Mouse (Mus musculus) kidney, embryonic 16.5 days (tissue): ENCODE measurements at regions not wholly inside any gene's neighbourhood (a gene's known extent, or its start where the extent isn't known, plus 50 kb on each side); places are given as distances from the start of the nearest gene placed in this dataset.

Source experiments
- ATAC-seq: fragments of 200-750 bp; cut with Nextera tagmentation; 2 replicates; pipeline ENCODE4 v1.8.0; 2017; ENCODE audit warnings: moderate TSS enrichment; ENCODE audit not compliant: low FRiP score, low TSS enrichment
- H3K27ac ChIP-seq: fragments of 300-500 bp; sonication (generic); 2 replicates; pipeline ENCODE4 v1.5.1; 2014; ENCODE audit warnings: low read length
- H3K27me3 ChIP-seq: fragments of 300-500 bp; sonication (generic); 2 replicates; pipeline ENCODE4 v1.6.1; 2014; ENCODE audit warnings: low read length, control low read depth, mixed read lengths; ENCODE audit not compliant: insufficient read depth
- H3K36me3 ChIP-seq: fragments of 300-500 bp; sonication (generic); 2 replicates; pipeline ENCODE4 v1.6.1; 2014; ENCODE audit warnings: low read length, control low read depth, mixed read lengths; ENCODE audit not compliant: insufficient read depth
- H3K4me1 ChIP-seq: fragments of 300-500 bp; sonication (generic); 2 replicates; pipeline ENCODE4 v1.6.1; 2014; ENCODE audit warnings: low read length, control low read depth, mixed read lengths; ENCODE audit not compliant: insufficient read depth
- H3K4me2 ChIP-seq: fragments of 300-500 bp; sonication (generic); replicated peaks from 2 replicates; pipeline ENCODE4 v1.6.1; 2014; ENCODE audit warnings: low read depth, low read length
- H3K4me3 ChIP-seq: fragments of 300-500 bp; sonication (generic); 2 replicates; pipeline ENCODE4 v1.5.1; 2014; ENCODE audit warnings: mild to moderate bottlenecking, low read length
- H3K9ac ChIP-seq: fragments of 300-500 bp; sonication (generic); replicated peaks from 2 replicates; pipeline ENCODE4 v1.6.1; 2014; ENCODE audit warnings: low read length
- H3K9me3 ChIP-seq: fragments of 300-500 bp; sonication (generic); 2 replicates; pipeline ENCODE4 v1.6.1; 2016; ENCODE audit warnings: low read length, control low read depth
- WGBS: fragments of 180-500 bp; shearing (Covaris S2); extraction: QIAGEN DNeasy Blood & Tissue Kit; methylation state at CpG from one replicate; pipeline ENCODE4 v1.1.7; 2014; 5-methylcytosine and 5-hydroxymethylcytosine counted together

GRCm38 (mm10) chr8:7060255-7060656 is 1600.8 kb downstream of the Efnb2 start:
- no peak for ATAC-seq
- no peak overlapping the region for H3K4me3 ChIP-seq
- H3K27ac ChIP-seq: no peak overlapping the region
- no peaks in the 10 kb centered on the region for H3K27me3 ChIP-seq
- WGBS: 65% methylated on average over 4 of the region's 4 CpGs
- no peaks in the 10 kb centered on the region for H3K9me3 ChIP-seq
- no peaks in the 10 kb centered on the region for H3K4me1 ChIP-seq
- no peaks in the 10 kb centered on the region for H3K36me3 ChIP-seq
- no peak overlapping the region for H3K4me2 ChIP-seq
- no peak overlapping the region for H3K9ac ChIP-seq

GRCm38 (mm10) chr8:7026247-7026844 is 1634.7 kb downstream of the Efnb2 start:
- Histone ChIP-seq H3K36me3 (no peaks in the 10 kb centered on the region), H3K4me2 (no peak overlapping the region), H3K9ac (no peak overlapping the region), H3K4me1 (no peaks in the 10 kb centered on the region), H3K9me3 (no peaks in the 10 kb centered on the region), H3K27ac (no peak overlapping the region), H3K27me3 (no peaks in the 10 kb centered on the region), H3K4me3 (no peak overlapping the region)
- WGBS: 58% methylated on average over 3 of the region's 3 CpGs
- no peak for ATAC-seq

DNA sequence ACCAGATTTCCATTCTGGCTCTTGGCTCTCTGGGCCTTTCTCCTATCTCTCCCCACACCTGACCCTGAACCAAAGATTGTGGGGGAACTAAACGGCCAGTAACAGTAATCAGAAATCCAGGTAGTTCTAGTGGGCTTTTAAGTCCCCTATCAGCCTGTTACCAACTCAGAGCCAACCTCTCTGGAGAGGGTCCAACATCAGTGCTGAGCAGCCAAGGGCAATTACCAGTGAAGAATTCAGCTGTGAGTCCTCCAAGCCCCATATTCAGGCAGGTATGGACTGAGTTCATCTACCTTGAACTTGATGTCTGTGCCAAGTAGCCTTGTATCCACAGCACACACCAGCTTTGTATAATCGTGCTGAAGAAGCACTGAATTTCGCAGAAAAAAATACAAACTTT is 1636.7 kb downstream of the Efnb2 start:
- Histone ChIP-seq H3K36me3 (no peaks in the 10 kb centered on the region), H3K9me3 (no peaks in the 10 kb centered on the region), H3K4me1 (no peaks in the 10 kb centered on the region), H3K9ac (no peak overlapping the region), H3K27ac (no peak overlapping the region), H3K4me3 (no peak overlapping the region), H3K4me2 (no peak overlapping the region), H3K27me3 (no peaks in the 10 kb centered on the region)
- ATAC-seq: no peak
- WGBS: 94% methylated on average over 3 of the region's 3 CpGs

DNA sequence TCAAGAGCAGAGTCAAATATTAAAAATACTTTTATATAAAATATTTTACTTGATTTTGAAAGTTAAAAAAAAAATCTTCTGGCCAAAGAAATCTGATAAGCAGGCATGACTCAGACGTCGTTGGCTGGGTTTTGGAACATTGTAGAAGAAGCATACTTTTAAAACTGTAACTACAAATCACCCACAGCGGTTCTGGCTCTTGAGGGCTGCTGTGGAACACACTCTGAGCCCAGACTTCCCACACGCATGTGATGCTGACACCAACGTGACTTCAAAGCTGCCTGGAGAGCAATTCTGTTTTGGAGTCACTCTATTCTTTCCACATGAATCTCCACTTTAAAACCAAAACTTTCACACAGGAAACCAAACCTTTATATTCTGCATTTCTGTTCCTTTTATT is 1649.2 kb downstream of the Efnb2 start:
- no peak overlapping the region for H3K4me3 ChIP-seq
- no peaks in the 10 kb centered on the region for H3K9me3 ChIP-seq
- H3K4me1 ChIP-seq: no peaks in the 10 kb centered on the region
- no peak for ATAC-seq
- no peaks in the 10 kb centered on the region for H3K27me3 ChIP-seq
- 44% methylated on average over 5 of the region's 5 CpGs for WGBS
- H3K27ac ChIP-seq: no peak overlapping the region
- no peak overlapping the region for H3K4me2 ChIP-seq
- H3K9ac ChIP-seq: no peak overlapping the region
- H3K36me3 ChIP-seq: no peaks in the 10 kb centered on the region

DNA sequence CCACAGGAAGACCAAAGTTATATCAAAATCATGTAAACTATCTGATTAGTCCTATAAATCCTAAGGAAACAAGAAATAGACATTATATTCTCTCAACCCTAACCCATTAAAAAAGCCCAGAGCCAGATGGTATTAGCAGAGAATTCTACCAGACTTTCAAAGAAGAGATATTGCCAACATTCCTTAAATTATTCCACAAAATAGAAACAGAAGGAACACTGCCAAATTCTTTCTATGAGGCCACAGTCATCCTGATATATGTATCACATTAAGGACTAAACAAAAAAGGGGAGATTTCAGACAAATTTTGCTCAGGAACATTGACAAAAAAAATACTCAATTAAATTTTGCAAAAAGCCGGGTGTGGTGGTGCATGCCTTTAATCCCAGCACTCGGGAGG is 1669.5 kb downstream of the Efnb2 start:
- 89% methylated on average over 2 of the region's 2 CpGs for WGBS

GRCm38 (mm10) chr8:6989359-6990095 is 1671.5 kb downstream of the Efnb2 start:
- ATAC-seq: no peak
- Histone ChIP-seq H3K4me1 (no peaks in the 10 kb centered on the region), H3K9ac (no peak overlapping the region), H3K4me2 (no peak overlapping the region), H3K4me3 (no peak overlapping the region), H3K9me3 (no peaks in the 10 kb centered on the region), H3K27ac (no peak overlapping the region), H3K36me3 (no peaks in the 10 kb centered on the region), H3K27me3 (no peaks in the 10 kb centered on the region)
- WGBS: 63% methylated on average over 3 of the region's 3 CpGs

More for the DNA sequence above, 1669.5 kb downstream of the Efnb2 start:
- no peak overlapping the region for H3K4me3 ChIP-seq
- H3K4me2 ChIP-seq: no peak overlapping the region
- no peaks in the 10 kb centered on the region for H3K36me3 ChIP-seq
- no peaks in the 10 kb centered on the region for H3K9me3 ChIP-seq
- H3K27me3 ChIP-seq: no peaks in the 10 kb centered on the region
- H3K9ac ChIP-seq: no peak overlapping the region
- no peaks in the 10 kb centered on the region for H3K4me1 ChIP-seq
- no peak for ATAC-seq
- H3K27ac ChIP-seq: no peak overlapping the region

- Histone ChIP-seq H3K27me3 (no peaks in the 10 kb centered on the region), H3K4me2 (no peak overlapping the region), H3K9me3 (no peaks in the 10 kb centered on the region), H3K36me3 (no peaks in the 10 kb centered on the region), H3K4me3 (no peak overlapping the region), H3K9ac (no peak overlapping the region), H3K4me1 (no peaks in the 10 kb centered on the region), H3K27ac (no peak overlapping the region)
- ATAC-seq: no peak
Measured at GRCm38 (mm10) chr8:6973961-6974360, 1687.1 kb downstream of the Efnb2 start.

DNA sequence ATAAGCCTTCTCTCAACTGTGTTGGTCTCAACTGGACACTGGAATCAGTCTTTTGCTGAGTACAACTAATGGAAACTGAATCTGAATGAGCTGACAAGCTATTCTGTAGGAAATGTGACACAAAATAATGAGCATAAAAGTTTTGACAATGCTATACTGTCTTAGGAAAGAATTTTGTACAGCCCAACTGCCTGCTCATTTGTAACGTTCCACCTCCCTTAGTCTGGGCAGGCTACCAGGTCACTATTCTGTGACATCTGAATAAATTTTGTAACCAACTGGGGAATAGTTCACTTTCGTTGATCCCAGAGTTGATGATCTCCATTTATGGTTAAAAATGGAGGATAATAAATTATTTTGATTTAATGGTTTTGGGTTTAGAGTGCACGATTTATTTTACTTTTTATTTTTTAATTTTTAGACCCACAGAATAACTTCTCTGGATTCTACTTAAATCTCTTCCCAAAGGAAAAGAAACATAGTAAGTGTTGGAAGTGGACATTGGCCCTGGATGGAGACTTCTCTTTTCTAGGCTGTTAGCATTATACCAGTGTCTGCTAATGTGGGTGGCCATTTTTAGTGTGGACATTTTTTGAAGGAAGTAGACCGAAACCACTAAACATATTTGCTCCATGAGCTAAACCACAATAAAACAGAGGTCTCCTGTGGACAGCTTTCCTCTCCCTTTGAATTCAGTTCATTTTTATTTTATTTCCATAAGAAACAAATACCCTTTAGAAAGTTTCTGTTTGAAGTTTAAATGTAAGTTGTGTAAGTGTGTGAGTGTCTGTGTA is 1697.8 kb downstream of the Efnb2 start:
- Histone ChIP-seq H3K4me2 (no peak overlapping the region), H3K27ac (no peak overlapping the region), H3K27me3 (no peaks in the 10 kb centered on the region), H3K36me3 (no peaks in the 10 kb centered on the region), H3K9me3 (no peaks in the 10 kb centered on the region), H3K4me3 (no peak overlapping the region), H3K4me1 (no peaks in the 10 kb centered on the region), H3K9ac (no peak overlapping the region)
- 57% methylated on average over 4 of the region's 4 CpGs for WGBS
- ATAC-seq: no peak

DNA sequence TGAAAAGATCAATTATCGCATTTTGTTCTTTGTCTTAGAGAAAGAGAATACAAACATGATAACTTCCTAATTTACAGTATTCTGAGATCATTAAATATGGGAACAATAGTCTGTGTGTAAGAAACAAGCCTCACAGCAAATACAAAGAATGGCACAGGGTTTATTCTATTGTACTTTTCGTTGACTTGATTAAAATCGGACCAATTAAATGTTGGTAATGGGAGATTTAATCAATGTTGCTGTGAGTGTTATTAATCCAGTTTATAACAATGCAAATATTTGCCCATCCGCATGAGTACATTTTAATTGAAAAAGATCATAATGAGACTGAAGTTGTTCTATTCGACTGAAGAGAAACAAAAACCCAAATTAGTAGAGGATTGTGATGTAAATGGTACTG is 1703.0 kb downstream of the Efnb2 start:
- Histone ChIP-seq H3K9me3 (no peaks in the 10 kb centered on the region), H3K4me1 (no peaks in the 10 kb centered on the region), H3K4me3 (no peak overlapping the region), H3K4me2 (no peak overlapping the region), H3K9ac (no peak overlapping the region), H3K36me3 (no peaks in the 10 kb centered on the region), H3K27me3 (no peaks in the 10 kb centered on the region), H3K27ac (no peak overlapping the region)
- ATAC-seq: no peak
- 93% methylated on average over 5 of the region's 5 CpGs for WGBS

- no peak overlapping the region for H3K4me3 ChIP-seq
- H3K27me3 ChIP-seq: no peaks in the 10 kb centered on the region
- 82% methylated on average over 7 of the region's 7 CpGs for WGBS
- no peak overlapping the region for H3K9ac ChIP-seq
- H3K4me1 ChIP-seq: no peaks in the 10 kb centered on the region
- H3K36me3 ChIP-seq: no peaks in the 10 kb centered on the region
- no peak for ATAC-seq
- no peak overlapping the region for H3K4me2 ChIP-seq
- H3K9me3 ChIP-seq: no peaks in the 10 kb centered on the region
- no peak overlapping the region for H3K27ac ChIP-seq
Measured at GRCm38 (mm10) chr8:6954251-6954650, 1706.8 kb downstream of the Efnb2 start.
